Mouse (Mus musculus) MN1 (cell line): ENCODE data around the gene Zfp697.
A peak's percentile ranks its signal among the peaks of the same experiment; 100 is the strongest.
"Not testable (repeated sequence)": the region's sequence is repeated elsewhere in the genome, so short reads cannot be mapped to it uniquely, and the experiment has no call there.

Experiments used
- DNase-seq: peaks from one replicate; pipeline ENCODE4 v3.0.0-alpha.2; 2016; ENCODE audit warnings: low spot score

Gene Zfp697

GRCm38 (mm10) chr3:98368776-98369175 is 13.5 kb upstream of the Zfp697 start:
- DNase-seq = no peak

DNA sequence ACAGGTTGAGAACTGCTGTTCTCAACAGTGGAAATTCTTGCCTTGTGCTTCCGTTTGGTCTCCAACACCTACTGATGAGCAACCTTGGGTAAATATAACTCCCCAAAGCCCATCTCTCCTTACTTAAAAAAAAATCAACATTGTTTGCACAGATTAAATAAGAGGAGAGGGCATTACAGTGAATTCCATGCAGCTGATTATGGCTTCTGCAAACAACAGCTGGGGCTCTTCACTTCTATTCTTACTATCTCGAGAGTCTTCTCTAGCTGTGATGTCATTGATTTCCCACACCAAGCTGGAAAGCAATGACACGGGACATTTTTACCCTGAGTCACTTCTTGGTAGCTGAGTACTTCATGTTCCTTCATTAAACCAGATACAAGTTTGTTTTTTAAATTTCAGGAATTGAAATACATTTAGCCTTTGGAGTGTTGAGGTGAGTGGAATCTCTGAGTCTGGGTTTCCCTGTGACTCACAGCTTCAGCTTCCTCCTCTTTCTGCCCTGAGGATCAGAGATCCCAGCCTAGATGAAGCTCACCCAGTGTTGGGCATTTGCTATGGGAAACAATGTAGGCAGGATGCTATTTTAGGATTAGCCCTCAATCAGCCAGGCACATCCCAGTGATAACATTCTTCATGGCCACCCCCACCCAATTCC is 8.1 kb upstream of the Zfp697 start:
- DNase-seq = no peak

GRCm38 (mm10) chr3:98374980-98375379 is 7.3 kb upstream of the Zfp697 start:
- no peak for DNase-seq

GRCm38 (mm10) chr3:98378267-98378666 is 4.0 kb upstream of the Zfp697 start:
- no peak for DNase-seq

DNA sequence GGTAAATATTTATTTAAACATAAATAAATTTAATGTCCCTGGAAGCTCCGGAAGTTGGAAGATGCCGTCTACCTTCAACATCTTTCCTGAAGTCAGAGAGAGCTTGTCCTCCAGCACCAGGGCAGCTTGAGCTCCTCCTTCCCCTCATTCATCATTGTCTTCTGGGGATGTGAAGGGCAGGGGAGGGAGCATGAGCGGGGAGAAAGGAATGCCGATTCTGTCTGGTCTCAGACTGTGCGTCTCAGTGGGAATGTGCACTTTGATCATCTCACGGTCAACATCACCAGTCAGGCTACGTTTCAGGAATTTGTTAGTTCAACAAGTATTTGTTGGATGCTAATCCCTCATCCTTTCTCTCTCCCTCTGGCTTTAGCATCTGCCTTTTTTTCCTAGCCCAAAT is 3.0 kb upstream of the Zfp697 start:
- no peak for DNase-seq

DNA sequence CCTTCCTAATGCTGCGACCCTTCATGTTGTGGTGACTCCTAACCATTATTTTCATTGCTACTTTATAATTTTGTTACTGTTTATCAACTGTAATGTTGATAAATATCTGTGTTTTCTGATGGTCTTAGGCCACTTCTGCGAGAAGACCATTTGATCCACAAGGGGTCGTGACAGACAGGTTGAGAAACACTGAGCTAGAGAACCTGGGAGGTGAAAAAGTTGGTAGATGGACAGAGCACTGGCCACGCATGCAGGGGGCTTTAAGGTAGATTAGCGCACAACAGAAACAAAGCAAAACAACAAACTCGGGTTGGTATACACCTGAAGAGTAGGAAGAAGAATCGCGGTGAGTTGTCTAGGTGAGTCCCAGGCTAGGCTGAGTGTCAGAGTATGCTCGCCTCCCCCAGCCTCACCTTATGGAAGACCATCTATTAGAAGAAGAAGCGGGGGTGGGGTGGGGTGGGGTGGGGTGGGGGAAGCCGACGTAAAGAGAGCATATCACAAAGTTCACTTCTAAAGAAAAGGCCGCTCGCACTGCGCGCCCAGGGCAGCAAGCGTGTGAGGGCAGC is 500 bp upstream of the Zfp697 start:
- DNase-seq = no peak

GRCm38 (mm10) chr3:98383024-98383790 is 946 bp downstream of the Zfp697 start:
- no peak for DNase-seq

DNA sequence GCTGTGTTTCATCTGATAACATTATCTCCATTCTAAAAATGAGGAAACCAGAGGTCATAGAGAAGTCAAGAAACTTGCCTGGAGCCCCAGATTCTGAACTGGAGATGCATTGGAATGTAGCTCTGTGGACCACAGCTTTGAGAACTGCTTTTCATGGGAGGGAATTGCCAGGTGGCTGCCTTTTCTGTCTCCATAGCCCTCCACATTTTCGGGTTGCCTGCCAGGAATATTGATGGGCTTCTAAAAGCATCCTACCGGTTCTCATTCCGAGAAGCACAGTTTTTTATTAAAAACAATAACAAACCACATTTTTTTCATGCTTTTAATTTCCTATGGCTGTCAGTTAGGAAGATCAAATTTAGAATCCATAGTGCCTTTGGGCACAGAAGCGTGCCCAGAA is 4.8 kb downstream of the Zfp697 start:
- no peak for DNase-seq

DNA sequence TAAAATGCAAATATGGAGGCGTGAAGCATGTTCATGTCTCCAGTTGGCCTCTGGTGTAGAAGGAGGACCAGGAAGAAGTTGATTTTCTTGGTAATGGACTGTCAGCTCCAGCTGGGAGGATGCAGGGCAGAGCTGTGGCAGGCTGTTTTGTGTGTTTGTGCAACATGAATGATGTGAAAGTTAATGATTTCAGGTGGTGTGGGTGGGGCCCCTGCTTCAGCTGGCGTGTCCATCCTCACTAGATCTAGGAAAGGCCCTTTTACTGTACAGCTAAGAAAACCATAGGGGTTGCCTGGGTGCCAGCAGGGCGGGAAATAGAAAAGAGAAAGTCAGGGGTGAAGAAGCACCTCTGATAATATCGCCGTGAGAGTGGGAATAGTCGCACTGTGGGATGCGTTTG is 5.5 kb downstream of the Zfp697 start:
- DNase-seq = no peak

DNA sequence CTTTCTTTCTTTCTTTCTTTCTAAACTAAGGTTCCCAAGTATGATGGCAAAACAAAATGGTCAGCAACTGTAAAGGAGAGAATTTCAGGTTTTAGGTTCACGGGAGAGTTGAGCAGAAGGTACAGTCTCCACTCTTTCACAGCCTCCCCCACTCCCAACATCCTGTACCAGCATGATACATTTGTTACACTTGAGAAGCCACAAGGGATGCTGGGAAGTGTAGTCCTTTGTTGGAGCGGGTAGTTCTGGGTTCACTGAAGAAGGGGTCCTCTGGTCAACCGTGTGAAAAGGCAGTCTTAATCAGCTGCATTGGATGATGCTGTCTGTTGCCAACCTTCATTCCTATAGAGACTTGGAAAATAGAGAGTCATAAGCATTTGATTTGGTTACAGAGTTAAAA is 7.0 kb downstream of the Zfp697 start:
- no peak for DNase-seq

GRCm38 (mm10) chr3:98404268-98404895 is 22.1 kb downstream of the Zfp697 start:
- DNase-seq = not testable (repeated sequence)

GRCm38 (mm10) chr3:98405877-98406276 is 23.6 kb downstream of the Zfp697 start:
- DNase-seq = not testable (repeated sequence)

GRCm38 (mm10) chr3:98406569-98407144 is 24.4 kb downstream of the Zfp697 start:
- not testable (repeated sequence) for DNase-seq

GRCm38 (mm10) chr3:98407261-98407780 is 25.1 kb downstream of the Zfp697 start:
- DNase-seq = not testable (repeated sequence)

- not testable (repeated sequence) for DNase-seq
Measured at GRCm38 (mm10) chr3:98410619-98411580, 28.6 kb downstream of the Zfp697 start.

DNA sequence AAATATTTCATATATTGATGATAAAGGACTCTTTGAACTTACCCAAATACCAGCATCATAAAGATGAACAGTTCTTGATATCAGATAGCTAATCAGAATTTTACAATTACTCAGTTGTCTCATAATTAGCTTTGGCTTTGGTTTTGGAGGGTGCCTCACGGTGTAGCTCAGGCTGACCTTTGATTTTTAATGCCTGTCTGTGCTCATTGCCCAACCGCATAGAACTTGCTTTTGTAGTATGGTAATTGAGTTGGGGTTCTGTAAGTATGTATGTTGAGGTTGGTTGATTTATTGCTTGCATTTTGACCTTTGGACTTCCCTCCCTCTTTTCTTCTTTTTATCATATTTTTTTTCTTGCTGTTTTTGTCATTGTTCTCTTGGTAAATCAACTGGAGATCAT is 31.5 kb downstream of the Zfp697 start:
- DNase-seq = no peak

DNA sequence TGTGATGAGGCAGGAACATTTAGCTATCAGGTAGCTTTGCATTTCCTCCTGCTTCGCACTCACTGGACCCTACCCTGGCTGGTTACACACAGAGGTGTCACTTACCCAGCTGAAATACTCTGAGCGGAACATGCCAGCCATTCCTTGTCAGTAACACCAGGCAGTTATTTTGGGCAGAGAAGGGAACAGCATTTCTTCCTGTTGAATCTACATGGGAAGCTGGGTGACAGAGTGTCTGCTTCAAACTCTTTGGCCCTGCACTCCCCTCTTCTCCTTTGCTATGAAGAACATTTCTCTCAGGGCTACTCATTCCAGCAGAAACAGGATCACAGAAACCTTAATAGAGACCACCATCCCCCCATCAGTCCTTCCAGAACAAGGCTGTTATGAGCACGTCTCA is 32.0 kb downstream of the Zfp697 start:
- DNase-seq = no peak

DNA sequence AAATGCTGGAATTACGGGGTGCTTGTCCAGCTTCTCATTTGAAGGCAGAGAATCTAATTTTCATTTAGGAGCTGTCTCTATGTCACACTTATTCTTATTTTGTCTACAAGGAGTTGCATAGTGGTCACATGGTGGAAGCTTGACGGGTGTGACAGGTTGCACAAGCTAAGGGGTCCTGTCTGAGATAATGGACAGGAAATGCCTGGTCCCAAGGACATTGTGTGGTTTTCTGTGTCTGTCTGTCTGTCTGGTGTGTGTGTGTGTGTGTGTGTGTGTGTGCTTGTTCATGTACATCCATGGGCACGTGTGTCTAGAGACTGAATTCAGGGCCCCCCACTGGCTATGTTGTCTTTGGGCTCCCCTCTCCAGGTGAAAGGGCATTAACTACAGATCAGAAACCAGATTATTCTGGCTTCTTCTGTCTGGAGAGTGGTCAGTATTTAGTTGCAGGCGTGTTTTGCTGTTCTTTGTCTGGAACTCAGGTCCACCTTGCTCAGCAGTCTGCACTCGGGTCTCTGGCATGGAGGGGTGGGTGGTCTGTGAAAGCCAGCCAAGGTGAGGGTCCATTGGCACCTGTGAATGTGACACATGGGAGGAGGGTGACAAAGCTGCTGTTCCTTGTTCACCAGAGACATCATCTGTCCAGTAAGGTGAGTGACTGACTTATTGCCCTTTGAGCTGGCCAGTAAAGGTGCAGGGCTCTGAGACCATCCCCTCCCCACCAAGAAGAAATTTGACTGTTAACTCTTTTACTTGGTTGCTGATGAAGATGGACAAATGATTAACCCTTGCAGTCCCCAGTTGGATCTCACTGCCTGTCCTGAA is 34.4 kb downstream of the Zfp697 start:
- DNase-seq = no peak

GRCm38 (mm10) chr3:98417328-98417727 is 35.1 kb downstream of the Zfp697 start:
- peak; percentile 44 for DNase-seq
